Mouse (Mus musculus) megakaryocyte, embryonic 14.5 days (primary cell): ENCODE data around the gene Mast4.

ENCODE experiments used
- FLI1 ChIP-seq: IDR thresholded peaks from 2 replicates; pipeline ENCODE4 v1.6.1; 2012; ENCODE audit warnings: low read length, inconsistent platforms, mixed read lengths
- GATA1 ChIP-seq: IDR thresholded peaks from 3 replicates; pipeline ENCODE4 v1.6.1; 2012; ENCODE audit warnings: mixed read lengths, low read length, inconsistent platforms, borderline replicate concordance

DNA sequence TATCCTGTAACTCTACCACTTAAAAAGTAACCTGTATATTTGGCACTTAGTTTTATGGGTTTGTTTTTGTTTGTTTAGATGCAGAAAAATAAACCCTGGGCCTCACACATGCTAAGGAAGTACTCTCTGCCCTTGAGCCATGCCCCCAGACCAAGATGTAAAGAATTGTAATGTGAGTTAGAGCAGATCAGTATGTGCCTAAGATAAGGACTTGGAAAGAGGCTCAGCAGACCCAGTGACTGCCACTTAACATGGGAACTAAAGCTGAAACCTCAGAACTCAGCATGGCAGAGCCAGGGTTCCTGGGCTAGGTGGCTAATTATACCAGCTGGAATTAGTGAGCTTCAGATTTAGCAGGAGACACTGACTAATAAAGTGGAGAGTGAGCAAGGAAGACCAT is 196.0 kb downstream of the Mast4 start:
- TF ChIP-seq FLI1 (no peak), GATA1 (no peak)
